Mouse (Mus musculus) erythroblast, embryonic 14.5 days (primary cell): ENCODE measurements around the gene Ethe1.

Source experiments
- GATA1 ChIP-seq: IDR thresholded peaks from 2 replicates; pipeline ENCODE4 v1.6.1; 2012; ENCODE audit warnings: low read length, inconsistent platforms, mixed read lengths
- TAL1 ChIP-seq: IDR thresholded peaks from 3 replicates; pipeline ENCODE4 v1.6.1; 2012; ENCODE audit warnings: low read length, inconsistent platforms, mixed read lengths

DNA sequence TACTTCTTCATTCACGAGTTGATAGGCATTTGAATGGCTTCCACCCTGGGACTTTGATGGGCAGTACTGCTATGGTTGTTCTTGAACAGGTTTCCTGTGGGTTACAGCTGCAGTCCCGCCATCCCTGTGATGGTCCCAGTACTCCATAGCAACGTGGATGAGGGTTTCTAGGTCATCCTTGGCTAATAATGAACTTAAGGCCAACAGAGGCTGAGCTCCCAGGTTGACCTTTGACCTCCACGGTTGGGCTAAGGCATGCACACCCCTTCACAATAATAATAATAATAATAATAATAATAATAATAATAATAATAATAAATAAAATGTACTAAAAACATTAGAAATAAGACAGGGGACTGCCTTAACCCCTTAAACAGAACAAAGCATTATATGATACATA is 10.8 kb downstream of the Ethe1 start:
- TF ChIP-seq TAL1 (no peak), GATA1 (no peak)
